Mouse (Mus musculus) gastrocnemius, postnatal 10 days (tissue): Measurements from ENCODE around the gene Kank4. TPM values are rescaled to one million over a fixed set of nuclear protein-coding genes. Genes with fewer than 3 reads are reported as not detected.
A peak's percentile ranks its signal among the peaks of the same experiment; 100 is the strongest.
"Not testable (repeated sequence)": the region's sequence is repeated elsewhere in the genome, so short reads cannot be mapped to it uniquely, and the experiment has no call there.

Experiments
- DNase-seq: peaks from one replicate; pipeline ENCODE4 v3.0.0; 2021; ENCODE audit warnings: mixed read lengths
- long read RNA-seq, 2 experiments: library from polyadenylated mRNA; stranded (forward); transcript quantifications; one replicate each; pipeline ENCODE4 v2.0.0; 2021
- total RNA-seq, 2 experiments: library from RNA; stranded (reverse); gene quantifications; 2 replicates each; pipeline ENCODE4 v1.2.3; 2021

The Kank4 gene
- total RNA-seq: 1 to 10 TPM; 4.5 to 5.5 TPM
- long read RNA-seq, experiment 1, full-length matches to known transcripts: 1 of 2 reads
- long read RNA-seq, experiment 1, partial matches to known transcripts: 1 of 2 reads
- long read RNA-seq, experiment 1, other reads (novel, unspliced or antisense): 0 of 2 reads
- long read RNA-seq, experiment 2, full-length matches to known transcripts: 1 of 2 reads
- long read RNA-seq, experiment 2, partial matches to known transcripts: 0 of 2 reads
- long read RNA-seq, experiment 2, other reads (novel, unspliced or antisense): 1 of 2 reads

DNA sequence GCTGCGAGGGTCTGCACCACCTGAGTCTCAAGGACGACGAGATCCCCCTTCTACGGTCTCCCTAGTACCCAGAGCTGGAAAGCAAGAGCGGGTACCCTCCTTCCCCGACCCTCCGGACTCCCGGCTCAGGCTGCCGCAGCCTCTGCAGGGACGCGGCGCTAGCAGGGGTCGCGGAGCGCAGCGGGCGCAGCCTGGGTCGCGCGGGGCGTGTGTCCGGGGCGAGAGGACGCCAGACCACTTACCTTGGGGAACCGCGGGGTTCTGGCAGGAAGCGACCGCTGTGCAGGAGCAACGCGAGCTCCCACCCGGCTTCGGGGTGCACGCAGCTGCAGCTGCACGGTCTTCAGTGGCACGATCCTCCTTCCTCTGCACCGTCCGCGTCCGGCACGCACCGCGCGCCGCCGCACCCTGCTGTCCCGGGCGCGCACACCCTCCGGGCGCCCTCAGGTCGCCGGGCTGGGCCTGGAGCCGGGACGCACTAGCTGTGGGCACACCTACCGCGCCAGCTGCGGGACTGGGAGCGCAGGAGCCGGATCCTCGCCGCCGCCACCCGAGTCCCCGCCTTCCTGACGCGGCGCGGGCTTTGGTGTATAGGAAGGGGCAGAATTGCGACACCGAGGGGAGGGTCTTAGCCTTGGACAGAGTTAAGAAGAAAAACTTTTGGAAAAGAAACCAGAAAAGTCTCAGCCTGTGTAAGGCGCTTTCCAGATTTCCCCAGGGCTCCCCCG lies at the start of gene Kank4:
Gene Kank4, minus strand, starts transcription at position 354 of the 728 bp plus-strand sequence.
- DNase-seq: peak; percentile 56

DNA sequence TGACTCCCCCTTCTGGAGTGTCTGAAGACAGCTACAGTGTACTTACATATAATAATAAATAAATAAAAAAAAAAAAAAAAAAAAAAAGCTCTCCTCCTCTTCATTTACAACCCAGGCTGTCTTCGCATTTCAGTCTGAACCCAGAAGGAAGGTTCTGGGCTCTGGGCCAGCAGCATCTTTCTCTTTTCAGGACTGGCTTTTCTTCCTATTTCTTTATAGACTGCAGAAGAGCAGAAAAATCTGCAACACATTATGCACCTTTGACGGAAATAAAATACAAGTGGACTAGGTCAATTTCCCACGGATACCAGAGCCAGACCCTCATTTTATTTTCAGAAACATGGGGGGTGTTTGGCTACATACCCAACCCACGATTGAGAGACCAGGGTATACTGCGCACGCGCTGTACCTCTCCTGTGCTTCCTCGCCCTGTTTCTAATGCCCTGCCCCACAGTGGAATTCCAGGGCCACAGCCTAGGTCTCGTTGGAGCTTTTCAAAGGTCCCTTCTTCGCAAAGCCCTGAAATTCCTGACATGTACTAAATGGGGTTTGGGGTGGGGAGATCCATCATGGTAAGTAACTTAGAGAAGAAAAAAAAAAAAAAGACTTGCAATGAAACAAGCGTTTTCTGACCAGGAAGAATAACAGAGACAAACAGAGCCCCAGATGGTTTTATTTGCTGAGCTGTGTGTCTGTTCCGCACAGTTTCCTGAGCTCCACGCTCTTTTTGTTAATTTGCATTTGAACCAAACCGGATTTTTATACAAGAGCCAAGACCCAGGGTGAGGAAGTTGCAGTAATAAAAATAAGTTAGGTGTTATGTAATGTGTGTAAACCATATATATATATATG lies 48.3 kb upstream of the Kank4 start:
- peak; percentile 39 for DNase-seq

DNA sequence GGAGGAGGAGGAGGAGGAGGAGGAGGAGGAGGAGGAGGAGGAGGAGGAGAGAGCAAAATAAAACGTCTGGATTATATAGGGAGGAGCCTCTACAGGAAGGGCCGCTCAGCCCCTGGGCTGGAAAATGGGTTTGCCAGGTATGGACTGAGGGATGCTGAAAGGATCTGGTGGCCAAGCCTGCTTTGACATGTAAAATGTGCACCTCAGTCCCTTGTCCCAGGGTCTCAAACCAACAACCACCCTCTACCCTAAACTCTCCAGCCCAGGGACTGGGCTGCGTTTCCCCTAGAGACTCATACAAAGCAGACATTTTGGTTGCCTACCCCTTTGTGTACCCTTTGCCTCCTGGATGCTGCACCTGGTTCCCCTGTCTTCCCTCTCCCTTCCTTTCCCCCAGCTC lies 47.2 kb upstream of the Kank4 start:
- DNase-seq: no peak

DNA sequence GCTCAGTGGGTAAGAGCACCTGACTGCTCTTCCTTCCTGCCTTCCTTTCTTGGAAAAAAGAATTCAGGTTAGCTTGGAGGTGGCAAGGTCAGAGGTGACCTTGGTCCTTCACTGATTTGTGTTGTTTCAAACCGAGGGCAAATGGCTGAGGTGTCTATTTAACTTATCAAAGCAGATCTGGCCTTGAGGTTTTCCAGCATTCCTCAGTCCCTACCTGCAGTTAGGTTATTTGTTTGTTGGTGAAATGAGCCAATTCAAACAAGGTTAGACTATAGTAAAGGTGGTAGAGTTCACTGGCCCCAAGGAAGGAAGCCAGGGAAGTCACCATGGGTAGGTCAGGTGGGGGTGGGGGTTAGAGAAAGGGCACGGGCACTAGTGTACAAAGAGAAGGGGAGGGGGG lies 46.8 kb upstream of the Kank4 start:
- DNase-seq: no peak

DNA sequence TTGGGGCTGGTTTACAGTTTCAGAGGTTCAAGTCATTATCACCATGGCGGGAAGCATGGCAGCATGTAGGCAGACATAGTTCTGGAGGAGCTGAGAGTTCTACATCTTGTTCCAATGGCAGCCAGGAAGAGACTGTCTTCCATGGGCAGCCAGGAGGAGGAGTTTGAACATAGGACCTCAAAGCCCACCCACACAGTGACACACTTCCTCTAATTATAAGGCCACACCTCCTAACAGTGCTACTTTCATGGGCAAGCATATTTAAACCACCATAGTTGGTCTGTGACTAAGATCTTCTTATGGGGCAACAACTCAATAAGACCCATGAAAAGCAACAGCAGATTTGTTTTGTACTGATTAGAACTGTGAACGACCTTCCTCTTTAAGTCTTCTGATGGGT lies 46.1 kb upstream of the Kank4 start:
- DNase-seq: no peak

DNA sequence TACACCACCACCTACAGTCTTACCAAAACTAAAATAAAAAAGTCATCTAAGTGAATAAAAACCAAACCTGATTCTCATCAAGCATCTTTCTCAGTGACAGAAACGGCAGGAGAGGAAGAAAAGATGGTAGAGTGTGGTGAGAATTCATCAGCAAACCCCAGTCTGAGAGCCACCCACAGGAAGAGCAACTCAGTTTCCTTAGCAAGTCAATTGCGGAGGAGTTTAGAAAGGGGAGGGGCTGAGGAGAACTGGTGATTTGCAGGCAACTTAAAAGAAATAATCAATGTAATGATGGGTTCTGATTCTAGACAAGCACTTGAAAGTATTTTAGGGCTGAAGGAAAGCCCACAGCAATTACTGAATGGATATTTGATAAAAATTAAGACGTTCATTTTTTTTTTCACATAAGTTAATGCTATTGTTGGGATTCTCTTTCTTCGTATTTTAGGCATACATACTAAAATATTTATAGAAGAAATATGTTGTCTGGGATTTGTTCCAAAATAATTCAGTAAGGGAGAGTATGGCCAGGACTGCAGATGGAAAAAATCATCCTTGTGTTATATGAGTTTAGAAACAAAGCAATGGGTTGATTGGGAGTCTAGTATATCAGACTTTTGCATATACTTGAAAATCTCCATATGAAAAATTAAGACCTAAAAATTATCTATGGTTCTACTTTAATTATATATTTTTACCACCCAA lies 41.0 kb upstream of the Kank4 start:
- DNase-seq: no peak

DNA sequence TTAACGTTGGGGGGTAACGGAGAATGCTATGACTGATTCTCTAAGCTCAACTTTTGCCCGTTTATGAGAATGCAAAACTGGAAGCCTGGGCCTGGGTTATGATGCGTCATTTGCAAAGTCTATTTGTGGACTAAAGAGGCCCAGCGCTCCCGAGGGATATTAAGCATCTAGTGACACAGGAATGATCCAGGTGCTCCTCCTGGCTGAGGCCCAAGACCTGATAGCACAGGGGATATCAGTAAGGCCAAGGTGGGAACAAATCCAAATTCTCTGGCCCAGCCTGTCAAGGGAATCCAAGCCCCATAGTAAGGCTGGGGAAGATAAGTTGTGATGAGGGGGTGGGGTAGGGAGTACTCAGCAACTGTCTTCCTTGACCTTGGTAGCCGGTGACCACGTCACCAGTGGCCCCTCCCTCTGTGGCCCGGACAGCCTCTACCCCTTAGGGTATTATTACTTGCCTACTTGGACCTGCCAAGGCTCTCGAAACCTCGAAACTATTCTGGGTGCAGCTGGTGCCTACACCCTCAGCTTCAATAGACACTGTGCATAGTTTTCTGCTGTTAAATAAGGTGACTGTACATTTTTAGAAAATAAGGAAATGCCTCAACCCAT lies 39.8 kb upstream of the Kank4 start:
- no peak for DNase-seq

DNA sequence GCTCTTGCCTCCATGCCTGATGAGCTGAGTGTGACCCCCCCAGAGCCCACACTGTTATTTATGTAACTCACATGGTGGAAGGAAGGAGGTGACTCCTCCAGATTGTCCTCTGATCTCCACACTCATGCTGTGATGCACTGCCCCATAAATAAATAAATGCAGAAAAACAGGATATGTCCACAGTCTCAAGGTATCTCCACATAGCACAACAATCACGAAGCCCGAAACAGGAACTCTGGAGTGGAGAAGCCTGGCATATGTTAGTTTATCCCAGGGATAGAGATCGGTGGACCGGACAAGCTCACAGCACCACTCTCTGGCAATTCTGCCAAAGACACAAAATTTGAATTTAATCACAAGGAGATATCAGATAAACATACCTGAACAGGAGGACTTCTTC lies 36.6 kb upstream of the Kank4 start:
- no peak for DNase-seq

DNA sequence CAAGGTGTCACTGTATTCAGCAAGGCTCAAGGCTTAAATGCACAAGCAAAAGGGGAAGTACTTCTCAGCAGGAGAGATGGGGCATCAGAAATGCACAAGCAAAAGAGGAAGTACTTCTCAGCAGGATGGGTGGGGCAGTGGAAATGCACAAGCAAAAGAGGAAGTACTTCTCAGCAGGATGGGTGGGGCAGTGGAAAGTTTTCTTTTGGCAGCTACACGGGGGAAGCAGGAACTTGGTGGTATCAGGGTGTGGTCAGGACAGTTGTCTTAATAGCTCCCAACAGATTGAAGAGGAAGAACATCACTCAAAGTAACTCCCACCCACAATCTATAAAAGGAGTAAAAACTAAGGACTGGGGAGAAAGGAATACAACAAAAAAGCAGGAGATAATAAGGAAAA lies 33.1 kb upstream of the Kank4 start:
- not testable (repeated sequence) for DNase-seq

DNA sequence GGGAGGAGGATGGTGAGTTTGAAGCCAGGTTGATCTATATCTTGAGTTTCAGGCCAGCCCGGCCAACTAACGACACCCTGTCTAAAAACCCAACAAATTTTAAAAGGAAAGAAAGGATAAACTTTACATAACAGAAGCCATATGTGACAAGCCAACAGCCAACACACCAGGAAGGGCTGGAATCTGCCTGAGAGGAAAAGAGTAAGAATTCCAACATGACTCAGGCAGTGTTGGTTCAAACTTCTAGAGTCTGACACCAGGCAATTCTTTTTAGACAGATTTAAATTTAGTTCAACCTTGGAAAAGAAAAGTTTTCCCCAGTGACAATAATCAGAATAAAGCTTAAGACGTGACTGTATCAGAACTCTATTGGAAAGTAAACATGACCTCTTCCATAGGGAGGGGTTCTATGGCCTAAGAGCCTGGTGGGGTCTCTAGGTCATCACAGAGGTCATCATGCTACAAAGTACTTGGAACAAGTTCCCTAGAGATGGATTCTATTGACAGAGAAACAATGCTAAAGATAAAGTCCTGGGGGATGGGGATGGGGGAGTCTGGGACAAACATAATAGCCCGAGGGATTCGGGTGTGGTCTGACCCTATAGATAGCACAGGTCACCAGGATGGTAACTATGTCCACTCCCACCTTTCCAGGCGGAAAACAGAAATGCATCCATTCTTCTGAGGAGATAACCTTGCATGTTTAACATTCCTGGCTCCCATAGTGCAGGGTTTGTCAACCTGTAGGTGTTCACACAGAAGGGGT lies 30.0 kb upstream of the Kank4 start:
- no peak for DNase-seq

DNA sequence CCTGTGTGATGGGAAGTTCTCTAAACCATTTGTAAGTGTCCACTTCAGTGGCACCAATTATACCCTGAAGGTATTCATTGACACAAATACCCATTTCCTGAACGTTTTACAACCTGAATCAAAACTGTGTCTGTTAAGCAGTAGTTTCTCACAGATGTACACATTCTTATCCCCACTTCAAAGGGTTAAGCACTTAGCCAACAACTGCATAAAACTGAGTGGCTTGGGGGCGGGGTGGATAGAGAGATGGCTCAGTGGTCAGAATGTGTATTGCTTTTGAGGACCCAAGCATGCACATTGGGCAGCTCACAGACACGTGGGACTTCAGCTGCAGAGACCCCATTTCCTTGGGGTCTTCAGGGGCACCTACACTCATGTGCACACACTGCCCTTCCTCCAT lies 29.1 kb upstream of the Kank4 start:
- DNase-seq: no peak

DNA sequence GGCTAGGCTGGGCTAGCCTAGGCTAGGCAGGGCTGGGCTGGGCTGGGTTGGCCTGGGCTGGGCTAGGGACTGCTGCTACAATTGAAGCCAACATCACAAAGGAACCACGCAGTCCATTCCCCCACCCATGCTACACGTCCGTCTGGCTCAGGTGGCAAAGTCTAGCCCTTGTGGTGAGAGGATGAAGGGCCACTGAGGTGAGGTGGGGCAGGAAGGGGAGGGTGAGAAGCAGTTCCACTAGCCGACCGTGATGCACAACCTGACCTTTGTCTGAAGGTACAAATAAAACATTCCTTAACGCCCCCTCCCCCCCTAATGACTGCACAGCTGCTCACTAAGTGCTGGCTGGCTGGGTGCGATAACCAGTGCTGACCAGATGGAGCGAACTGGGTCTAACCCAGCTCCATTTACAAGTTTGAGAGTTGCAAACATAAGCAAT lies 28.4 kb upstream of the Kank4 start:
- DNase-seq: no peak

DNA sequence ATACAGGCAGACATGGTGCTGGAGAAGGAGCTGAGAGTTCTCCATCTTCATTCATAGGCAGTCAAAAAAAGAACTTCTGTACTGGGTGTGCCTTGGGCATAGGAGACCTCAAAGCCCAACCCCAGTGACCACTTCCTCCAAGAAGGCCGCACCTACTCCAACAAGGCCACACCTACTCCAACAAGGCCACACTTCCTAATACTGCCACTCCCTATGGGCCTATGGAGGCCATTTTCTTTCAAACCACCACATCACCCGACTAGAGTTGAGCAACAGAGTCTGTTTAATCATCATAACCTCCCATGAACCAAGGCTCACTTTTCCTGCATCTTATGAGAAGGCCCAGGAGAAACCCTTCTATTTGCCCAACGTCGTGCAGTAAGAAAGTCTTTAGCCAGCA lies 27.9 kb upstream of the Kank4 start:
- DNase-seq: no peak

DNA sequence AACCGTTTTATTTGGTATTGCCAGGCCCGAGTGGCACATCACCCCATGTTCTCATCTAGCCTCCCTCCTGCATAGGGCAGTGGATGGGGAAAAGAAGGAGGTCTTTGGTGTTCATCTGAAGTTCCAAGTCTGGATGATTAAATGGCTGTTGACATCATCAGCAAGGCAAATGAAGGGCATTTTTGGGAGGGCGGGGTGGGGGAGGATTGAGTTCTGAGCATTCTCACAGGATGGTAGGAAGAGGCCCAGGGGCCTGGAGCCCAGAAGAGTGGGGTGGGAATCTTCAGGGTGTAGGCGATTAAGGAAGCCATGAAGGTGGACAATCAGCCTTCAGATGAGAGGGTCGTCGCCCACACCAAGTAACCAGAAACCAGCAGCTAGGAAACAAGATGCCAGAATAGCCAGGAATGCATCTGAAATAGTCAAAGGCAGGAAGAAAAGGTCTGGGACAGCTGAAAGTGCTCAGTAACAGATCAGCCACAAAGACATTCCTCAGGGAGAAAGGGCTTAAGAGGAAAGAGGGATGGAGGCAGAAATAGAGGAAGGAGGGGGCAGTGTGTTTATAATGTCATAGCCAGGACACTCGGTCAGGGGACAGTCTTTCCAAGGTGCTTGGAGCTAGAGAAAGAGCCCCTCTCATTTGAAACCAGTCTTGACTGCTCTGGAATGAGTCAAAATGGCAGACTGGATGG lies 26.7 kb upstream of the Kank4 start:
- DNase-seq: no peak

DNA sequence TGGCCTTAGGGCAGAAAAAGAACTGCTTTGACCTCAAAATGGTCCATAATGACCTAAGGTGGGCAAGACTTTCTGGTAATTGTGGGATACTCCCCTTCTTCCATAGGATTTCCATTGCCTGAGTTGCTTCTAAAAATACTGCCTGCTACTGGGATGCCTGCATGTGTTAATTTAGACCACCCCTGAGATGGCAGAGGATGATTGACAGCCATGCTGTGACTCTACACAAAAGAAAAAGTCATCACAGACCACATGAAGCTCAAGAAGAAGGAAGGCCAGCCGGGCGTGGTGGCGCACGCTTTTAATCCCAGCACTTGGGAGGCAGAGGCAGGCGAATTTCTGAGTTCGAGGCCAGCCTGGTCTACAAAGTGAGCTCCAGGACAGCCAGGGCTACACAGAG lies 23.9 kb upstream of the Kank4 start:
- not testable (repeated sequence) for DNase-seq

DNA sequence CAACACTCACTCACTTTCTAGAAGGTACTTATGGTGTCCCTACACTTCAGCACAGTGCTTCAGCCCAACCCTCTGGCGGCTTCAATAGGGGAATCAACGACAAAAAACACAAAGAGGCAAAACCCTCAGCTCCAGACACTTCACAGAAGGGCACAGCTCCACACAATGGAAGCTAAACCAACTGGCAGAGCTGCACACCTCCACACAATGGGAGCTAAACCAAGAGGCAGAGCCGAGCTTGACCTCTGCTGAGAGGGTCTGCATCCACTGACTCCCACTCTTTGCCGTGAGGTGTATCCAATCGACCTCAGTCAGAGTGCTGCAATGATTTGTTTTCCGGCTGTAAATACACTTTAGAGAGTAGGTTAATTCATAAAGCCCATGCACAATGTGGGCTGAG lies 23.2 kb upstream of the Kank4 start:
- no peak for DNase-seq

DNA sequence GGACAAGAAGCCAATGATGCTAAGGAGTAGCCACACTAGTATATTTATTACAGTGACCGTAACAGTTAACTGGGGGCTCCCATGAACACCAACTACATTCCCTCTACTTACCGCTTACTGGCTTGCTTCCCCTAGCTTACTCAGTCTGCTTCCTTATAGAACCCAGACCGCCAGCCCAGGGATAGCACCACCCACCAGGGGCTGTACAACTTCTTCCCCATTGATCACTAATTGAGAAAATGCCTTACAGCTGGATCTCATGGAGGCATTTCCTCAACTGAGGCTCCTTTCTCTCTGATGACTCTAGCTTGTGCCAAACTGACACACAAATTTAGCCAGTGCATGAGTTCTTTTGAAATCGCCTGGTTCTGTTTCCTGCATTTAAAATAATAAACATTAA lies 21.6 kb upstream of the Kank4 start:
- no peak for DNase-seq

DNA sequence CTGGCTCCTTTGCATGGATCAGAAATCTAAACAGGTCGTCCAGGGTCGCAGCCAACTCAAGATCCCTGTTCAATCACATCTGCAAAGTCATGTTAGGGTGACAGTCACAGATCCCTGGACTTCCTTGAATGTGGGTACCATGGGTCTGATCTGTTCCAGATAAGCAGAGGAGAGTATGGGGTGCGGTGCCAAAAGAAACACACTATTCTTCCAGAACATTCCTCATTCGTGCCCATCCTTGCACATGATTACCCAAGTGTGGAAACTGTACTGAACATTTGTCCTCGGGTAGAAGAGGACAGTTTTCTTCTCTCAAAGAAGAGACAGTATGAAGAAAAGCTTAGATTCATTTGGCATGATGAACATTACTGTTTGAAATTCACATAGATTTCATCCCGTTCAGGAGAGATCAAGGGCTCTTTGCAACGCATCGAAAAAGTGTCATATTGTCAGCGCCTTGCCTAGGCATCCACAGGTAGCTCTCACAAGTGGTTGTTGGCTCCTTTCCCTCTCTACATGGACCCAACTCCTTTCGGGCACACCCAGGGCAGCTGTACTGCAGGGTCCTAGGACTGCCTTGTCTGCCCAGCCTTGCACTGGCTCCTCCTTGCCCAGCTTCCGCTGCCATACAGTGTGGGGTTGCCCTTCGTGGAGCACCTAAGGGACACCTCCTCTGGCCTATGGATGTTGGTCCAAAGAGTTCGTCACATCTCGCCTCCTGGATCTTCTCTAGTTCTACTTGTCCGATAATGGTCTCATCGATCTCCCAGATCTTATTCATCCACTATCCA lies 20.6 kb upstream of the Kank4 start:
- DNase-seq: no peak

DNA sequence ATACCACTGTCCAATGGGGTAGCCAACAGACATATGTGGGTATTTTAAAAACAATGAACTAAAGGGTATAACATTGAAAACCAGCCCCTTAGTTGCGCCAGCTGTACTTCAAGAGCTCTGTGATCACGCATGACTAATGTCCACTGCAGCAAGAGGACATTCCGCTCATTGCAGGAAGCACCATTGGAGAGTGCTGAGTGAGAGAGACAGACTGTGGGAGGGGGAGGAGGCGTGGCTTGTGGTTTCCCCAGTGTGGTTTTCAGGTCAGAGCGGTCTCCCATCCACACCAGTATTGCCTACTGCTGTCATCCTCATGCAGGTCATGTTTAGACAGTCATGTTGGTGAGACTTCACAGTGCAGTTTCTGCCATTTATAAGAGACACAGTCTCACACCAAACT lies 19.2 kb upstream of the Kank4 start:
- DNase-seq: no peak

DNA sequence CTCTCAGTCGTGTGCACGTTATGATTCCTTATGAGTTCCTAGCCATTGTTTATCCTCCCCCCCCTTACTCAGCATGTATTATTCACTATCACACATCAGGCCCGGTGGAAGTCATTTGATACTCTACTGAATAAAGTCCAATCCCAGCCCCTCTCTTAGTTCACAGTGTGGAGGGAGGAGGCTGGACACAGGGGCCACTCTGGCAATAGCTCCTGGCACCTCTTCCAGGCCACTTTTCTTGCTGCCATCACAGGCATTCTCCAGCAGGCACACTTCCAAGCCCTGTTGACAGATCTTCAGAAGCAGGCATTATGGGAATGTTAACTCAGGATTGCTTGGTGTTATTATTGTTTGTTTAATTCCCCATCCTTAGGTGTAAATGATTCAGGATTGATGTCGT lies 17.4 kb upstream of the Kank4 start:
- DNase-seq: no peak
